Mouse (Mus musculus) forebrain, embryonic 14.5 days (tissue): ENCODE data around the gene Pcyt2. TPM values are rescaled to one million over a fixed set of nuclear protein-coding genes. Genes with fewer than 3 reads are reported as not detected.

Experiments used
- ATAC-seq: fragments of 200-750 bp; cut with Nextera tagmentation; 2 replicates; pipeline ENCODE4 v1.8.0; 2017; ENCODE audit warnings: mild to moderate bottlenecking, moderate library complexity
- DNase-seq: peaks from one replicate; pipeline ENCODE4 v3.0.0-alpha.2; 2015; ENCODE audit warnings: low spot score
- H3K27ac ChIP-seq: fragments of 300-500 bp; sonication (generic); 2 replicates; pipeline ENCODE4 v1.5.1; 2014; ENCODE audit warnings: low read depth, mild to moderate bottlenecking, control low read depth, low read length, moderate library complexity
- H3K27me3 ChIP-seq: fragments of 300-500 bp; sonication (generic); replicated peaks from 2 replicates; pipeline ENCODE4 v1.6.1; 2014; ENCODE audit warnings: low read length, control low read depth, mixed read lengths; ENCODE audit not compliant: control insufficient read depth, insufficient read depth
- H3K36me3 ChIP-seq: fragments of 300-500 bp; sonication (generic); 2 replicates; pipeline ENCODE4 v1.6.1; 2014; ENCODE audit warnings: low read length, control low read depth; ENCODE audit not compliant: control insufficient read depth, insufficient read depth
- H3K4me1 ChIP-seq: fragments of 300-500 bp; sonication (generic); 2 replicates; pipeline ENCODE4 v1.6.1; 2014; ENCODE audit warnings: antibody characterized with exemption, low read length, control low read depth; ENCODE audit not compliant: control insufficient read depth, insufficient read depth
- H3K4me2 ChIP-seq: fragments of 300-500 bp; sonication (generic); 2 replicates; pipeline ENCODE4 v1.6.1; 2014; ENCODE audit warnings: mild to moderate bottlenecking, control low read depth, low read length
- H3K4me3 ChIP-seq: fragments of 300-500 bp; sonication (generic); 2 replicates; pipeline ENCODE4 v1.5.1; 2014; ENCODE audit warnings: low read depth, low read length, control low read depth
- H3K9ac ChIP-seq: fragments of 300-500 bp; sonication (generic); 2 replicates; pipeline ENCODE4 v1.6.1; 2014; ENCODE audit warnings: mild to moderate bottlenecking, low read length, control low read depth, moderate library complexity
- H3K9me3 ChIP-seq: fragments of 300-500 bp; sonication (generic); replicated peaks from 2 replicates; pipeline ENCODE4 v1.6.1; 2016; ENCODE audit warnings: low read length, control low read depth, mixed read lengths; ENCODE audit not compliant: control insufficient read depth
- WGBS: fragments of 180-500 bp; shearing (Covaris S2); extraction: QIAGEN DNeasy Blood & Tissue Kit; methylation state at CpG from one replicate; pipeline ENCODE4 v1.1.7; 2014; 5-methylcytosine and 5-hydroxymethylcytosine counted together
- microRNA-seq: library from miRNA; unstranded; fragments of <30 nt; microRNA quantifications from one replicate; pipeline ENCODE4, GENCODE M21; 2016
- polyA plus RNA-seq: library from polyadenylated mRNA; unstranded; fragments of >200 nt; fragmentation: Nextera tagmentation; extraction: Ambion mirVana; gene quantifications from 2 replicates; pipeline ENCODE4 v1.2.1, GENCODE M21; 2014

Gene Pcyt2
- polyA plus RNA-seq, 1 experiment from 2014 or later: 113 TPM

- no peak for ATAC-seq
- DNase-seq: no peak
- Histone ChIP-seq H3K9ac (peak overlapping the region; percentile 91; the same call in 1 of the 2 replicates), H3K36me3 (peaks cover 49% of the 10 kb centered on the region), H3K4me3 (peak overlapping the region; percentile 93), H3K4me2 (peak overlapping the region; percentile 84), H3K4me1 (peaks cover 7% of the 10 kb centered on the region), H3K27me3 (no peaks in the 10 kb centered on the region), H3K9me3 (no peaks in the 10 kb centered on the region), H3K27ac (no peak overlapping the region)
- 85% methylated on average over 3 of the region's 3 CpGs for WGBS
Measured at GRCm38 (mm10) chr11:120571122-120571521, 46.6 kb downstream of the Pcyt2 start.

GRCm38 (mm10) chr11:120568324-120568723 lies 49.4 kb downstream of the Pcyt2 start:
- ATAC-seq (no peak), DNase-seq (no peak)
- Histone ChIP-seq H3K4me3 (no peak overlapping the region), H3K36me3 (peaks cover 77% of the 10 kb centered on the region), H3K4me1 (peaks cover 7% of the 10 kb centered on the region), H3K4me2 (no peak overlapping the region), H3K27ac (no peak overlapping the region), H3K27me3 (no peaks in the 10 kb centered on the region), H3K9me3 (no peaks in the 10 kb centered on the region), H3K9ac (no peak overlapping the region)
- WGBS: 98% methylated on average over 6 of the region's 6 CpGs

- Histone ChIP-seq H3K4me1 (no peaks in the 10 kb centered on the region), H3K4me3 (no peak overlapping the region), H3K27me3 (no peaks in the 10 kb centered on the region), H3K36me3 (peaks cover 94% of the 10 kb centered on the region), H3K4me2 (no peak overlapping the region), H3K27ac (no peak overlapping the region), H3K9ac (no peak overlapping the region), H3K9me3 (no peaks in the 10 kb centered on the region)
- WGBS: 85% methylated on average over 9 of the region's 9 CpGs
- ATAC-seq (no peak), DNase-seq (no peak)
Measured at GRCm38 (mm10) chr11:120565114-120565513, 52.6 kb downstream of the Pcyt2 start.

GRCm38 (mm10) chr11:120562949-120563348 lies 54.8 kb downstream of the Pcyt2 start:
- Histone ChIP-seq H3K27ac (no peak overlapping the region), H3K4me3 (no peak overlapping the region), H3K4me2 (no peak overlapping the region), H3K27me3 (no peaks in the 10 kb centered on the region), H3K9me3 (no peaks in the 10 kb centered on the region), H3K9ac (no peak overlapping the region; the same call in 1 of the 2 replicates), H3K4me1 (no peaks in the 10 kb centered on the region), H3K36me3 (peaks cover 92% of the 10 kb centered on the region)
- ATAC-seq: no peak
- WGBS: 94% methylated on average over 13 of the region's 13 CpGs
- no peak for DNase-seq

- Histone ChIP-seq H3K9me3 (no peaks in the 10 kb centered on the region), H3K4me1 (no peaks in the 10 kb centered on the region), H3K27me3 (no peaks in the 10 kb centered on the region), H3K36me3 (peaks cover 74% of the 10 kb centered on the region), H3K4me3 (no peak overlapping the region), H3K27ac (no peak overlapping the region), H3K9ac (no peak overlapping the region), H3K4me2 (no peak overlapping the region)
- DNase-seq: no peak
- WGBS: 95% methylated on average over 13 of the region's 13 CpGs
- no peak for ATAC-seq
Measured at GRCm38 (mm10) chr11:120560952-120561728, 56.6 kb downstream of the Pcyt2 start.

Small RNA genes lying within 50 kb of the gene (microRNA-seq; reads per million reads assigned to microRNA genes)
- 1.2 reads per million for gene Mir6936

Other genes starting within 250 kb of the Pcyt2 start
- 51.7 and 71.1 TPM in 2 replicates for gene Faap100, start 239.2 kb downstream of the Pcyt2 start, polyA plus RNA-seq
- 29.9 and 30.8 TPM in 2 replicates for gene Nploc4, start 180.2 kb downstream of the Pcyt2 start, polyA plus RNA-seq
- gene Tspan10, start 175.3 kb downstream of the Pcyt2 start, polyA plus RNA-seq: not detected in 2 replicates
- gene Pde6g, start 164.4 kb downstream of the Pcyt2 start, polyA plus RNA-seq: not detected in 2 replicates
- gene Oxld1, start 159.9 kb downstream of the Pcyt2 start, polyA plus RNA-seq: 11.6 and 15.3 TPM in 2 replicates
- gene Ccdc137, start 159.8 kb downstream of the Pcyt2 start, polyA plus RNA-seq: 18.6 and 18.8 TPM in 2 replicates
- 37.4 and 43.9 TPM in 2 replicates for gene Arl16, start 150.3 kb downstream of the Pcyt2 start, polyA plus RNA-seq
- 143 and 155 TPM in 2 replicates for gene Mrpl12, start 133.3 kb downstream of the Pcyt2 start, polyA plus RNA-seq
- 29.7 and 31.6 TPM in 2 replicates for gene Slc25a10, start 126.1 kb downstream of the Pcyt2 start, polyA plus RNA-seq
- 0.14 TPM in 1 of 2 replicates, not detected in the other for gene Gcgr, start 87.2 kb downstream of the Pcyt2 start, polyA plus RNA-seq
- gene Mcrip1, start 68.2 kb downstream of the Pcyt2 start, polyA plus RNA-seq: 291 and 313 TPM in 2 replicates
- gene Ppp1r27, start 66.8 kb downstream of the Pcyt2 start, polyA plus RNA-seq: not detected in 2 replicates
- 325 and 332 TPM in 2 replicates for gene P4hb, start 44.7 kb downstream of the Pcyt2 start, polyA plus RNA-seq
- gene Arhgdia, start 36.3 kb downstream of the Pcyt2 start, polyA plus RNA-seq: 449 and 481 TPM in 2 replicates
- gene Alyref, start 19.6 kb downstream of the Pcyt2 start, polyA plus RNA-seq: 318 and 352 TPM in 2 replicates
- 237 and 281 TPM in 2 replicates for gene Anapc11, start 19.5 kb downstream of the Pcyt2 start, polyA plus RNA-seq
- 0.46 and 0.98 TPM in 2 replicates for gene Npb, start 9.5 kb downstream of the Pcyt2 start, polyA plus RNA-seq
- gene Sirt7, start 7.3 kb upstream of the Pcyt2 start, polyA plus RNA-seq: 30.4 and 40.8 TPM in 2 replicates
- gene Mafg, start 15.7 kb upstream of the Pcyt2 start, polyA plus RNA-seq: 20.0 and 23.6 TPM in 2 replicates
- 33.6 and 33.9 TPM in 2 replicates for gene Pycr1, start 25.8 kb upstream of the Pcyt2 start, polyA plus RNA-seq
- 0.38 and 0.48 TPM in 2 replicates for gene Myadml2, start 30.2 kb upstream of the Pcyt2 start, polyA plus RNA-seq
- gene Notum, start 43.2 kb upstream of the Pcyt2 start, polyA plus RNA-seq: 0.36 and 0.61 TPM in 2 replicates
- gene Aspscr1, start 55.0 kb upstream of the Pcyt2 start, polyA plus RNA-seq: 129 TPM in 2 replicates
- 108 and 140 TPM in 2 replicates for gene Cenpx, start 95.8 kb upstream of the Pcyt2 start, polyA plus RNA-seq
- 39.0 and 59.5 TPM in 2 replicates for gene Lrrc45, start 96.0 kb upstream of the Pcyt2 start, polyA plus RNA-seq
- gene Rac3, start 103.5 kb upstream of the Pcyt2 start, polyA plus RNA-seq: 110 and 119 TPM in 2 replicates
- gene Dcxr, start 109.3 kb upstream of the Pcyt2 start, polyA plus RNA-seq: 11.2 and 13.7 TPM in 2 replicates
- 0.98 and 1.1 TPM in 2 replicates for gene Cbr2, start 114.2 kb upstream of the Pcyt2 start, polyA plus RNA-seq
- 3.8 and 3.9 TPM in 2 replicates for gene Hmga1b, start 144.9 kb upstream of the Pcyt2 start, polyA plus RNA-seq
- 39.4 and 64.8 TPM in 2 replicates for gene Rfng, start 166.3 kb upstream of the Pcyt2 start, polyA plus RNA-seq
- 348 and 350 TPM in 2 replicates for gene Gps1, start 166.3 kb upstream of the Pcyt2 start, polyA plus RNA-seq
- 53.5 and 58.6 TPM in 2 replicates for gene Dus1l, start 178.5 kb upstream of the Pcyt2 start, polyA plus RNA-seq
- 84.2 and 102 TPM in 2 replicates for gene Fasn, start 206.6 kb upstream of the Pcyt2 start, polyA plus RNA-seq